Mouse (Mus musculus): Measurements from ENCODE around the gene Abracl.

The Abracl gene

DNA sequence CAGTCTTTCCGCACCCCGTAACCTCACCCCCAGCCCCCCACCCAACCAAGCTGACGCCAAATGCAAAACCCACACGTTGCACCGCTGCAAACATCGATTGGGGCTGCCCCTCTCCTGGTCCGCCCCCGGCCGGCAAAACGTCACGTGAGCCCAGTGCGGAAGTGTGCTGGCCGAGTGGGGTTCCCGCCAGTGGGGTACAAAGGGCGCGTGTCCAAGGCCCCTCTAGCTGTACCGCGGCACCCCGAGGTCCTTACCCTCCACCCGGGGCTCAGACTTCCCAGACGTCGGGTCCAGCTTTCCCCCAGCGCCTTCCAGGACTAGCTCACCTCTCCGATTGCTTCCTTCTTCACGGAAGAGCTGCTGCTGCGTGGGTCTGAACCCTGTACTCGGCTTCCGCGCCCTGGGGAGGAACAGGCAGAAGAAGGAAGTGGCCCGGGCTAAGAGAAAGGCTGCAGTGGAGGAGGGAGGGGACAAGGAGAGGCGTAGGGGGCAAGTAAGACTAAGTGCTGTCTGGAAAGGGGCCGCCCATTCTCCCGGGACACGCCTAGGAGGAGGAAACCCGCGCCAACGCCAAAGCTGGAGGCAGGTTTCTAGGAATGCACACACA lies at the start of gene Abracl:
Abracl (minus strand) TSS at position 548 of the 607 bp plus-strand sequence.
- CTCF ChIA-PET: interaction anchor here (0.6 to 1.9 kb wide), 2 partner anchors 33 to 1317 kb away, joined by 4 to 7 read pairs; partner anchors contain the start of gene Reps1

DNA sequence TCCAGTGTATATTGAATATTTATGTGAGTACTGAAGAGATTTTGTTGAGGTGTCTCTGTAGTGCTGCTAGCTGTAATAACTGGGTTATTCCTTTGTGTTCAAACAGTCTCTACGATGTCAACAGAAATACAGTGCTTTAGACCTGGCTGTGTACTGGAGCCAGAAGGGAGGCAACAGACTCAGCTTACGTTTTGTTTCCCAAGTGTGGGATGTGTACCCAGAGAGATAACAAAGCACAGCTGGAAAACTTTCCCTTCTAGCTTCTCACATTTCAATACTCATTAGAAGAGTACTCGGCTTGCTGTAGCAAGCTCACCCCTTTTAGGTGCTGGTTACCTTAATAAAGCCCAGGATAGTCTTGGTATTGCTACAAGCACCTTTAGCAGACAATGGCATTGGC lies 49.8 kb upstream of the Abracl start:
- CTCF ChIA-PET: interaction anchor here (0.6 kb wide), 1 partner anchor 69 kb away, joined by 9 read pairs; no protein-coding TSS in a partner anchor

DNA sequence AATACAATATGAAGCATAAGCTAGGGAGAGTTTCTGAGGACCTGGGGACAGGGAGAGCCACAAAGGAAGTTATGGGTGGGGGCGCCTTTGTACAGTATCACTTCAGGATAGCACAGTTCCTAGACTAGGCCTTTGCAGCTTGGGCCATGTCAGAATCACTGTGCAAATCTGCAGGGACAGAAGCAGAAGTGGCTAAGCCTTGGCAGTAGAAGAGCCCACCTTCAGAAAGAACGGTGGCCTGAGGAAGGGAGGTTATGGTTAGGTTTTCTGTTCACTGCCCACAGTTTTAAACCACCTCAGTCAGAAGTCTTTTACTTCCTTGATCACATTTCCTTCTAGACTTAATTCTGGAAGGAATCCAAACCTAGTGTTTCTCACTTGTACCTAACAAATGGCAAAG lies 47.5 kb upstream of the Abracl start:
- CTCF ChIA-PET: interaction anchor here (0.5 kb wide), 1 partner anchor 126 kb away, joined by 3 read pairs; no protein-coding TSS in a partner anchor

DNA sequence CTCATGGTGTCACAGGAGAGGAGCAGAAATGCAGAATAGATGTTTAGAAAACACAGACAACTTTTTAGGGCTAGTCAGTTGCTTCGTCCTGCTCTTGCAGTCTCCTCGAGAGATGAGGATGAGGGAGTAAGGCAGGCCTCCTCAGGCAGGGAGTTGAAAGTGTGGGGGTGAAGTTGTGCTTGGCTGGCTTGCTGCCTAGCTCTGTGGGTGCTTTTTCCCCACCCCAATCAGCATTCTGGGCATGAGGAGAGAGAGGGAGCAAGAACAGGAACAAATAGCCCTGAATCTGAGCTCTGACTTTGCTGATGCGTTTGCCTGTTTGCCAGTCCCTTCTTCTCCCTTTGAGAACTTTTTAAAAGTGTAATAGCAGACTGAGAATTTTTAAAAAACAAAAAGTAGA lies 47.1 kb upstream of the Abracl start:
- CTCF ChIA-PET: interaction anchor here (0.5 kb wide), 2 partner anchors 127 to 341 kb away, joined by 3 read pairs; no protein-coding TSS in a partner anchor

GRCm38 (mm10) chr10:18069576-18069975 lies 46.5 kb upstream of the Abracl start:
- CTCF ChIA-PET: interaction anchor here (0.5 kb wide), 1 partner anchor 340 kb away, joined by 3 read pairs; no protein-coding TSS in a partner anchor

DNA sequence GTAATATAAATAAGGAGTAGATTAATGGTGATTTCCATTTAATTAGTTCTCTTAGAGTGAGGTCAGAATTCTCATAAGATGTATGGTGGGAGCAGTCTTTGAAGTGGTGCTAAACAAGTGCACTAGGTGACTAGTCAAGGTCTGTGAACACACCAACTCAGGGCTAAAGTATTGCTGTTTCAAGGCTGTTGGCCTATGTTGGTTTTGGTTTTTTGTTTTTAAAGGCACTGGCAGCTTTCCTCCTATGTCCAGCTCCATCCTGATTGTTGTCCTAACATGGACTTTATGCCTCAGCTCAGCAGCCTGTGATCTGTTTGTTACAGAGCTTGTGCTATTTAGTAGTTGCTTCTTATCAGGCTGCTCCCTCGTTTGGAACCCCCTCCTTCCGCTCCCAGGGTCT lies 45.8 kb upstream of the Abracl start:
- CTCF ChIA-PET: no interaction called here

DNA sequence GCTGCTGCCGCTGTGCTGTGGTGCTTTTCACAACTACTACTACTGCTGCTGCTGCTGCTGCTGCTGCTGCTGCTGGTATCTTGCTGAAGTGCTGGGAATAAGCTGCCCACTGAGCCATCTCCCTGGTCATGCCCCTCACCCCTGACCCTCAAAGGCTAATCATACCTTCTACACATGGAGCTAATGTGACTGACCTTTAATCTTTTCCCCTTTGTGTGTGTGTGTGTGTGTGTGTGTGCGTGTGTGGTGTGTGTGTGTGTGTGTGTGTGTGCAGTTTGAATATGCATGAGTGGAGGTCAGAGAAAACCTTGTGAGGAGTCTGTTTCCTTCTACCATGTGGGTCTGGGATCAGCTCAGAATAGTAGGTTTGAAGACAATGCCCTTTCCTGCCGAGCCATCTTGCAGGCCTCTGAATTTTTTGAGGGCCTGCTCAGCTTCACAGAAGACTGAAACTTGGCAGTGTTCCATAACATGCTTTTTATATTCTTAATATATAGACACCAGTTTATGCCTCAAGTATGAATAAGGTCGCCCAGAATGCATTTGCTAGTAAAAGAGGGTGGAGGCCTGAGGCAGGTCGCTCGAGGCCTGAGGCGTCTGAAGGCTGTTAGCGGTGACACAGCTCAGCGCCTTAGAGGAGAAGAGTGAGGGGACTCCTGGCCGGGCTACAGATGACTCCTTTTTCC lies 44.8 kb upstream of the Abracl start:
- CTCF ChIA-PET: no interaction called here

GRCm38 (mm10) chr10:18066031-18066439 lies 42.9 kb upstream of the Abracl start:
- CTCF ChIA-PET: interaction anchor here (1.0 kb wide), 1 partner anchor 14 kb away, joined by 3 read pairs; no protein-coding TSS in a partner anchor

GRCm38 (mm10) chr10:18064606-18065228 lies 41.6 kb upstream of the Abracl start:
- CTCF ChIA-PET: interaction anchor here (0.6 kb wide), 1 partner anchor 309 kb away, joined by 7 read pairs; no protein-coding TSS in a partner anchor

DNA sequence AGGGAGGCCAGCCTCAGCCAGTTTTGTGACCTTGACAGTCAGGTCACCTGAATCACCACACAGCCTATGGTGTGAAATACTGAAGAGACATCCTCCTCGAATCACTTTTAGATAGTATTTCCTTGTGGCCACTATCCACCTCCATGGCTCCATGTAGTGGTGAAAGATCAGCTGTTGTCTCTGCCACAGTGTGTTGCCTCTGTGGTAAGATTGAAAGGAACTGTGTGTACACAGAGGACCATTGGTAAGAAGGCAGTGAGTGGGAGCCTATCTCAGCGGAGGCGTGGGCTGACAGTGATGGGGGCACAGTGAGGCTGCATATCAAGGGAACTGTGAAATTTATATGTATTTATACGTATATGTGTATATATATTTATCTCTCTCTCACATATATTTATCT lies 38.4 kb upstream of the Abracl start:
- CTCF ChIA-PET: no interaction called here

GRCm38 (mm10) chr10:18060778-18061177 lies 37.7 kb upstream of the Abracl start:
- CTCF ChIA-PET: interaction anchor here (0.6 kb wide), 1 partner anchor 71 kb away, joined by 3 read pairs; no protein-coding TSS in a partner anchor

DNA sequence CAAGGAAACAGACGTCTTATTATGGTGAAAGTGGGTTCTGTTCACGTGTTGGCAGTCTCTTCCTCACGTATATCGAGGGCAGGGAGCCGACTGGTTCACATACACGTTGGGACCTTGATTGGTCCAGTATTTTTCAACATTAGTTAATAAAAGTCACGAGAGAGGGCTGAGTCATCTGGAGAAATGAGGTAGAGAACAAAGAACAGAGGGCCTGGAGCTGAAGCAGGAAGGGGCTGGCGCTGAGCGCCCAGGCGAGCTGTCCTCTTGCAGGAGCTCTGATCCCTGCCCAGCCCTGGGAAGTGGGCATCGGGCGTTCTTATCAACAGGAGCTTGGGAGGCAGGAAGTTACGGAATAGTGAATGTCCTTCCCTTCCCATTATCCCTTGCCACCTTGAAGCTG lies 36.7 kb upstream of the Abracl start:
- CTCF ChIA-PET: no interaction called here

DNA sequence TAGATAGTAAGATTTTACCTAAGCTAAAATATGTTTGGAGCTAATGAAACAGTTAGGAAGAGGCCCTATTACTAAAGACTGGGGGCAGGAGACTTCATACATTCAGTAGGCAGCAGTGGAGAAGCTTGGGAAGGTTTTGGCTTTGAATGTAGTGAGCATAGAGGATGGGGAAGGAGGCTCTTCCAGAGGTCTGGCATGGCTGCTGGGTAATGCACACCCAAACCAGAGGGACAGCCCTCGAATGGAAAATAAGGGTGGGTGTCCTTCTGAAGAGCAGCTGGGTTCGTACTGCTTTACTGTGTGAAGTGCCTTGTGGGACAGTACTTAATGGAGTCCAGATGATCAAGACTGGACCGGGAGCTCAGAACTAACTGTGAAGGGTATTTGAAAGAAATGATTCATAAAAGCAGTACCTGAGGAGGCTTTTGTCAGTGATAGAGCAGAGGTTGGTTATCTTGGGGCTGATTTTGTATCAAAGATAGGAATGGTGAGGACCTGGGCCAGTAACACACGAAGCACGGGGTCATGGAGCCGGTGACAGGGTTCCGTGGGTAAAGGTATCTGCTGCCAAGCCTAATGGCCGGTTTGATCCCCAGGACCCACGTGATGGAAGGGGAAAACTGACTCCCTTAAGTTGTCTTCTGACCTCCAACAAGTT lies 35.7 kb upstream of the Abracl start:
- CTCF ChIA-PET: no interaction called here

DNA sequence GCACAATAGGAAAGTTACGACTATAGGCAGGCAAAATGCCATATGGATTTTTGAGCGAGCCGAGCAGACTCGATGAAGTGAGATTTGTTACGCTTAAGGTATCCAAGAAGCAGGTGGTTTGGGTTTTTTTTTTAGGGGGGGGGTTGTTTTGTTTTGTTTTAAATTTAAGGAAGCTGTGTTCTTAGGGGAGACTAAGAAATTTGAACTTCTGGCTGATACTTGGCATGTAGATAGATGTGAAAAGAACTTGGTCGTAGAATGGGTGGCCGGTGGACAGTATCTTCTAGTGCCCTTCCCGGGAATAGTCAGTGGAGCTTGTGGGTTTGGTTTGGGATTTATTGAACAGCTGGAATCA lies 33.3 kb upstream of the Abracl start:
- CTCF ChIA-PET: interaction anchor here (1.3 kb wide), 1 partner anchor 34 kb away, joined by 4 read pairs; the partner anchor contains the start of gene Abracl

DNA sequence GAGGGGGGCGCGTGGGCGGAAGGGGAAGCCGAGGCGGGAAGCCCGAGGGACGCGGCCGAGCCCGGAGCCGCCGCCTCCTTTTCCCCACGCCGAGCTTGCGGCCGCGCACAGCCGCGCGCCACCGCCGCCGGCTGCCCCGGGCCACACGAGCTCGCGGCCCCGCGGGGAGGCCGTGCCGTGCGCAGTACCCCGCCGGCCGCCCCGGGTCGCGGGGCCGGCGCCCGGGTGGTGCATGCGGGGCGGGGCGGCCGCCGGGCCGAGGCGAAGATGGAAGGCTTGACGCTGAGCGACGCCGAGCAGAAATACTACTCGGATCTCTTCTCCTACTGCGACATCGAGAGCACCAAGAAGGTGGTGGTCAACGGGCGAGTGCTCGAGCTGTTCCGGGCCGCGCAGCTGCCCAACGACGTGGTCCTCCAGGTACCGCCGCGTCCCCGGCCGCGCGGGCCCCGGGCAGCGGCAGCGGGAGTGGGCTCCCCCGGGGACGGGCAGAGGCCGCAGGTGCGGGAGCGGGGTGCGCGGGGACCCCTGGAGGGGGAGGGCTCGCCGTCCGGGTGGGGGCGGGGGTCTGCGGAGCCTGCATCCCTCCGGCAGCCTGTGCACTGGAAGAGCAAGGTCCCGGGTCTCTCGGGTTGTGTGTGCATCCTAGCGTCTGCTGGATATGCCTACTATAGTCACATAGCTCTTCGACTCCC lies 32.8 kb upstream of the Abracl start, which contains the start of gene Reps1:
Reps1 (plus strand) TSS at position 166 of the 695 bp plus-strand sequence.
- CTCF ChIA-PET: interaction anchor here (1.3 kb wide), 1 partner anchor 33 kb away, joined by 4 read pairs; the partner anchor contains the start of gene Abracl

GRCm38 (mm10) chr10:18055009-18055695 lies 32.1 kb upstream of the Abracl start:
- CTCF ChIA-PET: interaction anchor here (1.3 kb wide), 1 partner anchor 32 kb away, joined by 4 read pairs; the partner anchor contains the start of gene Abracl

GRCm38 (mm10) chr10:18047380-18048146 lies 24.5 kb upstream of the Abracl start:
- CTCF ChIA-PET: no interaction called here

DNA sequence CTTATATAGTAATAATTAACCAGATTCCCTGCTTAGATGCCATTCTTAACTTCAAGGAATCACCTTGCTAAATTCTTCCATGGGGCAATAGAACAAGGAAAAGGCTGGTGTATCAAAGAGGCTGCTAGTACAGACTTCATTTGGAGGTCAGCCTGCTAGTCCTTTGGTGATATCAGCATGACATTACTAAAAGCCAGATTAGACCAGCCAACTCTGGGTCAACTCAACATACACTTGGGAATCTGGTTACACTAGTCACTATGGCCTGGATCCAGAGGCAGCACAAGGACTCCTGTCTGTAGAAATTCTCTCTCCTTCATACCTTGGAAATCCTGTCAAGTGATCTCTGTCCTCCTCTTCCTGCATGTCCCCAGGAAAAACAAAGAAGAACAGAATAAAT lies 23.3 kb upstream of the Abracl start:
- CTCF ChIA-PET: no interaction called here

- CTCF ChIA-PET: no interaction called here
Measured at GRCm38 (mm10) chr10:18036849-18037248, 13.8 kb upstream of the Abracl start.

DNA sequence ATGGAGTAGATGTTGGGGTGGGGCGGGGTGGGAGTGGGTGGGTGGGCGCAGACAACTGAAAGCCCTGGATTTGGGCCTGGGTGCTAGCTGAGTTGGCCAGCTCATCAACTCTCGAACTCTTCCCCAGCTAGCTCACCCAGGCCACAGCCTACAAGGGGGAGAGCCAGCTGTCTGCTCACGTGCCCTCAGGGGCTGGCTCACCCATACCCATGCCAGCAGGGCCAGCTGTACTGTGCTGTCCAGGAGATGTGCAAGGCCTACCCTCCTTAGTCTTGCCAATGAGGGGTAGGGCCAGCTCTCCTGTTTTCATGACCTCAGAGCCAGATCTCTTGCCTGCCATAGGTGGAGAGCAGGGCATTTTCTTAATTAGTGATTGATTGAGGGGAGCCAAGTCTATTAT lies 11.3 kb upstream of the Abracl start:
- CTCF ChIA-PET: no interaction called here
